Mouse (Mus musculus) T-cell, adult 2 months (primary cell): ENCODE results near the gene Batf3.
"Not testable (repeated sequence)": the region's sequence is repeated elsewhere in the genome, so short reads cannot be mapped to it uniquely, and the experiment has no call there.

Experiments used
- DNase-seq: peaks from one replicate; pipeline ENCODE4 v3.0.0; 2022; ENCODE audit warnings: low spot score

The Batf3 gene

DNA sequence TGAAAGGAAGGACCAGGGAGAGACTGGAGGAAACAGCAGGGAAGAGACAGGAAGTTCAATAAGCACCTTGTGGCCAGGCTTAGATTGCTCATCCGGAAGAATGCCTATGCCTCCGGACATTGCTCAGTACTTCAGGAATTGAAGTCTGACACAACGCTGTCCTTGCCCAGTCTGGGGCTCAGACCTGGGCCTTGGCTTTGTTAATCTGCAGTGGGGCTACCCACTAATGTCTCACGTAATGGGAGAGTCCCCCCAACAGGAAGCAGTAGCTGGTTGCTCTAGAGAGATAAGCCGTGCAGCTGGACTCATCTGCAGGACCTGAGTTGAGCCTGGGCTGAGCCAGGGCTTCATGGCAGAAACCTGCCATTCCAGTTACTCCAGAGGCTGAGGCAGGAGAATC is 35.3 kb downstream of the Batf3 start:
- no peak for DNase-seq

- DNase-seq, result no peak
These were observed 37.8 kb downstream of the Batf3 start for GRCm38 (mm10) chr1:191135406-191135805.

DNA sequence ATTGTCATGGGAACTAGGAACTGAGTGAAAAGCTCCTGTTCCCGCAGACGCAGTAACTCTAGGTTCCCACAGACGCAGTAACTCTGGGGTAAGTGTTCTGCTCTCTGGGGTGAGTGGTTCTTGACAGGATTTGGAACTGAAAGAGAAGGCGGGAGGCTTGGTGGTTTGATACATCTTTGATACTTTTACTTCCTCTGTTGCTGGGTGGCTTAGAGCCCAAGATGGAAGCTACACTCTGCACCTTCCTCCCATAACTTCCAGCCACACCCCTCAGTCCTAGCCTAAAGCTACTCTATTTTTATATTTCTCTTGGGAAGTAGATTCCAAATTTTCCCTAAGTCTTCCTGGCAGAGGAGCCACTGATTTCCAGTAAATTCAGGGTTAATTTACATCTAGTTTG is 40.8 kb downstream of the Batf3 start:
- no peak for DNase-seq

DNA sequence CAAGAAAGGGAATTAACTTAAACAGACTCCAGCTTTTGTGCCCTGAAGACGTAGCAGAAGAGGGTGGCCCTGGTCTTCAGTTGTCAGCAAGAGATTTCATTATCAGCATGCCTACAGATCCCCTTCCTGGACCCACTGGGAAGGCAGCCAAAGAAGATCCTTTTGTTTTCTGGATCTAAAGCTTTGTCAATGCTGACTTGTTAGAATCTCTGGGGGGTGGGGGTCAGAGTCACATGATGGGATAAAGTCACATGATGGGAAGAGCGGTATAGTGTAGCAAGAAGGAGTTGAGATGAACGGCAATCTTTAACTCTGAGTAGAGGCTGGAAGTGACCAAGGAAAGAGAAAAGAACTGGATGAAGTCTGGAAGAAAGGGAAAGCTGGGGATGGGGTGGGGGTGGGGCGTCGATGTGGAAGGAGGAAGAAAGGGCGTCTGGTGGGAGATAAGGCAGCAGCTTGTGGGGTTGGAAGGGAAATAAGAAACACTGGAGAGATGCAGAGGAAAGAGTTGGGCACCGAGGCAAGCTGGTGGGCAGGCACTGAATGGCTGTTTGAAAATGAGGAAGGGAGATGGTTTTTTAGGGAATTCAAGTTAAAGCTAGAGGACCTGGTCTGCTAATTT is 41.3 kb downstream of the Batf3 start:
- no peak for DNase-seq

- DNase-seq, result no peak
These were observed 43.3 kb downstream of the Batf3 start for GRCm38 (mm10) chr1:191140983-191141382.

DNA sequence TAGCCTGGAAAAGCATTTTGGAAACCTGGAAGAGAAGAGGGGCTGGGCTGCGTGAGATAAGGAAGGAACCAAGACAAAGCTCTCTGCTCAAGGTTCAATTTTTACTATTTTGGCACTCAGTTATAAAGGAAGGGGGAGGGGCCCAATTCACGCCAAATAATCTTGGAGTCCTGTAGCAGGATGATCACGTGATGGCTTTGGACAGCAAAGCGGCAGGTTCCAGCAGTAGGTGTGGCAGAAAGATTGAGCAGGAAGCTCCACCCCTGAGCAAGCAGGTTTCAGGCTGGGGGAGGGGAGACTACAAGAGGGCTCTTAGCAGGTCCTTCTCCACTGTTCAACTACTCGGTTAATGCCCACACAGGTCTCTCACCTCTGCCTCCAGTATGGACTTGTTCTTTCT is 51.8 kb downstream of the Batf3 start:
- DNase-seq, result not testable (repeated sequence)

DNA sequence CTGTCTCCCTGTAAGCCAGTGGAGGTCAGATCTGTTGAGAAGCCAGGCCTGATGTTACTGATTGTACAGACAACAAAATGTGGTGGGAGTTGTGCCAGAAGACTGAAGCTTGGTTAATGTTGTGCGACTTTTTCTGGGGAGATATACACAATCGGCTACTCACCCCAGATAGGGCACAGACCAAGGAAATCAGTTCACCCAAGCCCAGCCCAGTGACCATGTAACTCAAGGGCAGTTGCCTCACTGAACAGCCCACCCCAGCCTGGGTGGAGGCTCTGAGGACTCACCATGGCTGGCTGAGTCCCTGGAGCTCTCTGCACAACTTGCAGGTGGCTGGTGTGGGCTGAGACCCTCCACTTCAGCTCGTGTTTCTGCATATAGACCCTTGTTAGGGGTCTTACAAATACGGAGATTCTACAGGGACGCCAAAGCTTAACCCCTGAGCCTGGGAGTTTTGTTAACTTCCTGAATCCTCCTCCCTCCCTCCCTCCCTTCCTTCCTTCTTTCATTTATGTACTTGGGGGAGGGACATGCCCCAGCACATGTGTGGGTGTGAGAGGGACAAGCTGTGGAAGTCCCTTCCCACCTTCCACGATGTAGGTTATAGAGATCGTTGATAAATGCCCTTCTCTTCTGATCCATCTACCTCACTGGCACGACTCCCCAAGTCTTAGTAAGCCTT is 53.4 kb downstream of the Batf3 start:
- no peak for DNase-seq

- DNase-seq, result peak; percentile 35
These were observed 55.4 kb downstream of the Batf3 start for GRCm38 (mm10) chr1:191153052-191153451.

- DNase-seq, result no peak
These were observed 56.7 kb downstream of the Batf3 start for GRCm38 (mm10) chr1:191154314-191154713.
